Mouse (Mus musculus) erythroblast, embryonic 14.5 days (primary cell): ENCODE results near the gene Pole3.

Experiments
- GATA1 ChIP-seq: IDR thresholded peaks from 2 replicates; pipeline ENCODE4 v1.6.1; 2012; ENCODE audit warnings: low read length, inconsistent platforms, mixed read lengths
- TAL1 ChIP-seq: IDR thresholded peaks from 3 replicates; pipeline ENCODE4 v1.6.1; 2012; ENCODE audit warnings: low read length, inconsistent platforms, mixed read lengths

- TF ChIP-seq TAL1 (no peak), GATA1 (no peak)
Observed at GRCm38 (mm10) chr4:62502969-62503368, 21.9 kb downstream of the Pole3 start.
